Mouse (Mus musculus): ENCODE measurements around the gene Olfr1224-ps1. TPM values are rescaled to one million over a fixed set of nuclear protein-coding genes. Genes with fewer than 3 reads are reported as not detected.

Olfr1224-ps1 gene
- polyA plus RNA-seq, 1 experiment from 2014 or later: not detected

GRCm38 (mm10) chr2:89105651-89106050, 58.2 kb downstream of the Olfr1224-ps1 start:
- H3K9me3 ChIP-seq (ENCODE audit: control insufficient read depth, low read length): no peaks in the 10 kb centered on the region

More at GRCm38 (mm10) chr2:89105651-89106050, 58.2 kb downstream of the Olfr1224-ps1 start:
- H3K4me2 ChIP-seq (ENCODE audit: low read depth, low read length, severe bottlenecking): no peak overlapping the region
- no peak overlapping the region for H3K4me3 ChIP-seq (ENCODE audit: low read depth, low read length)
- no peak overlapping the region for H3K27ac ChIP-seq (ENCODE audit: low read depth, low read length)
- no peak for ATAC-seq (replicated peaks; ENCODE audit: low FRiP score)
- H3K9ac ChIP-seq (ENCODE audit: low read length): no peak overlapping the region
- no peak for DNase-seq (ENCODE audit: low spot score)
- no peaks in the 10 kb centered on the region for H3K27me3 ChIP-seq (ENCODE audit: control insufficient read depth, insufficient read depth, low read length)
- H3K4me1 ChIP-seq (replicated peaks; ENCODE audit: control insufficient read depth, insufficient read depth, low read length): no peaks in the 10 kb centered on the region
- H3K36me3 ChIP-seq (ENCODE audit: control insufficient read depth, insufficient read depth, low read length): no peaks in the 10 kb centered on the region

Other genes starting within 250 kb of the Olfr1224-ps1 start
- not detected in 2 replicates for gene Olfr1209, start 248.9 kb downstream of the Olfr1224-ps1 start, polyA plus RNA-seq (2014; fragmentation: Nextera tagmentation; extraction: Ambion mirVana)
- not detected in 2 replicates for gene Olfr1211, start 226.0 kb downstream of the Olfr1224-ps1 start, polyA plus RNA-seq (2014; fragmentation: Nextera tagmentation; extraction: Ambion mirVana)
- gene Olfr1212, start 210.1 kb downstream of the Olfr1224-ps1 start, polyA plus RNA-seq (2014; fragmentation: Nextera tagmentation; extraction: Ambion mirVana): not detected in 2 replicates
- not detected in 2 replicates for gene Gm13762, start 183.8 kb downstream of the Olfr1224-ps1 start, polyA plus RNA-seq (2014; fragmentation: Nextera tagmentation; extraction: Ambion mirVana)
- gene Olfr1214, start 171.4 kb downstream of the Olfr1224-ps1 start, polyA plus RNA-seq (2014; fragmentation: Nextera tagmentation; extraction: Ambion mirVana): not detected in 2 replicates
- gene Olfr1215, start 157.1 kb downstream of the Olfr1224-ps1 start, polyA plus RNA-seq (2014; fragmentation: Nextera tagmentation; extraction: Ambion mirVana): not detected in 2 replicates
- not detected in 2 replicates for gene Olfr1216, start 145.8 kb downstream of the Olfr1224-ps1 start, polyA plus RNA-seq (2014; fragmentation: Nextera tagmentation; extraction: Ambion mirVana)
- gene Olfr1217, start 132.0 kb downstream of the Olfr1224-ps1 start, polyA plus RNA-seq (2014; fragmentation: Nextera tagmentation; extraction: Ambion mirVana): not detected in 2 replicates
- not detected in 2 replicates for gene Olfr1218, start 102.9 kb downstream of the Olfr1224-ps1 start, polyA plus RNA-seq (2014; fragmentation: Nextera tagmentation; extraction: Ambion mirVana)
- not detected in 2 replicates for gene Olfr1219, start 80.6 kb downstream of the Olfr1224-ps1 start, polyA plus RNA-seq (2014; fragmentation: Nextera tagmentation; extraction: Ambion mirVana)
- not detected in 2 replicates for gene Olfr1220, start 57.3 kb downstream of the Olfr1224-ps1 start, polyA plus RNA-seq (2014; fragmentation: Nextera tagmentation; extraction: Ambion mirVana)
- not detected in 2 replicates for gene Olfr1221, start 46.8 kb downstream of the Olfr1224-ps1 start, polyA plus RNA-seq (2014; fragmentation: Nextera tagmentation; extraction: Ambion mirVana)
- not detected in 2 replicates for gene Olfr1222, start 31.0 kb downstream of the Olfr1224-ps1 start, polyA plus RNA-seq (2014; fragmentation: Nextera tagmentation; extraction: Ambion mirVana)
- not detected in 2 replicates for gene Olfr1223, start 12.5 kb downstream of the Olfr1224-ps1 start, polyA plus RNA-seq (2014; fragmentation: Nextera tagmentation; extraction: Ambion mirVana)
- not detected in 2 replicates for gene Olfr1225, start 10.6 kb upstream of the Olfr1224-ps1 start, polyA plus RNA-seq (2014; fragmentation: Nextera tagmentation; extraction: Ambion mirVana)
- not detected in 2 replicates for gene Olfr1226, start 36.0 kb upstream of the Olfr1224-ps1 start, polyA plus RNA-seq (2014; fragmentation: Nextera tagmentation; extraction: Ambion mirVana)
- not detected in 2 replicates for gene Olfr1228, start 90.0 kb upstream of the Olfr1224-ps1 start, polyA plus RNA-seq (2014; fragmentation: Nextera tagmentation; extraction: Ambion mirVana)
- not detected in 2 replicates for gene Olfr1229, start 123.9 kb upstream of the Olfr1224-ps1 start, polyA plus RNA-seq (2014; fragmentation: Nextera tagmentation; extraction: Ambion mirVana)
- gene Olfr1230, start 133.2 kb upstream of the Olfr1224-ps1 start, polyA plus RNA-seq (2014; fragmentation: Nextera tagmentation; extraction: Ambion mirVana): not detected in 2 replicates
- not detected in 2 replicates for gene Olfr1231, start 143.0 kb upstream of the Olfr1224-ps1 start, polyA plus RNA-seq (2014; fragmentation: Nextera tagmentation; extraction: Ambion mirVana)
- not detected in 2 replicates for gene Olfr1232, start 165.6 kb upstream of the Olfr1224-ps1 start, polyA plus RNA-seq (2014; fragmentation: Nextera tagmentation; extraction: Ambion mirVana)
- not detected in 2 replicates for gene Olfr1233, start 178.3 kb upstream of the Olfr1224-ps1 start, polyA plus RNA-seq (2014; fragmentation: Nextera tagmentation; extraction: Ambion mirVana)
- not detected in 2 replicates for gene Olfr1234, start 200.8 kb upstream of the Olfr1224-ps1 start, polyA plus RNA-seq (2014; fragmentation: Nextera tagmentation; extraction: Ambion mirVana)
- not detected in 2 replicates for gene Olfr1238, start 245.6 kb upstream of the Olfr1224-ps1 start, polyA plus RNA-seq (2014; fragmentation: Nextera tagmentation; extraction: Ambion mirVana)

All from forebrain, embryonic 11.5 days (tissue).